Mouse (Mus musculus) kidney, postnatal 0 days (tissue): Measurements from ENCODE around the gene Nprl3. TPM values are rescaled to one million over a fixed set of nuclear protein-coding genes. Genes with fewer than 3 reads are reported as not detected.
A peak's percentile ranks its signal among the peaks of the same experiment; 100 is the strongest.

ENCODE experiments used
- ATAC-seq: fragments of 200-750 bp; cut with Nextera tagmentation; replicated peaks from 2 replicates; pipeline ENCODE4 v1.8.0; 2017; ENCODE audit warnings: low read depth, moderate number of reproducible peaks, moderate TSS enrichment, moderate library complexity; ENCODE audit not compliant: low FRiP score
- DNase-seq: peaks from one replicate; pipeline ENCODE4 v3.0.0-alpha.2; 2016; ENCODE audit warnings: low spot score
- H3K27ac ChIP-seq: fragments of 300-500 bp; sonication (generic); 2 replicates; pipeline ENCODE4 v1.5.1; 2014; ENCODE audit warnings: mild to moderate bottlenecking
- H3K27me3 ChIP-seq: fragments of 300-500 bp; sonication (generic); 2 replicates; pipeline ENCODE4 v1.6.1; 2014; ENCODE audit warnings: low read length, mixed read lengths; ENCODE audit not compliant: insufficient read depth
- H3K36me3 ChIP-seq: fragments of 300-500 bp; sonication (generic); 2 replicates; pipeline ENCODE4 v1.6.1; 2014; ENCODE audit warnings: low read length, mixed read lengths; ENCODE audit not compliant: insufficient read depth
- H3K4me1 ChIP-seq: fragments of 300-500 bp; sonication (generic); replicated peaks from 2 replicates; pipeline ENCODE4 v1.6.1; 2014; ENCODE audit warnings: antibody characterized with exemption, low read length, mixed read lengths; ENCODE audit not compliant: insufficient read depth
- H3K4me2 ChIP-seq: fragments of 300-500 bp; sonication (generic); 2 replicates; pipeline ENCODE4 v1.6.1; 2014; ENCODE audit warnings: mild to moderate bottlenecking, low read length, moderate library complexity, mixed read lengths
- H3K4me3 ChIP-seq: fragments of 300-500 bp; sonication (generic); replicated peaks from 2 replicates; pipeline ENCODE4 v1.5.1; 2014; ENCODE audit warnings: low read depth, low read length
- H3K9ac ChIP-seq: fragments of 300-500 bp; sonication (generic); 2 replicates; pipeline ENCODE4 v1.6.1; 2014; ENCODE audit warnings: low read depth, low read length
- H3K9me3 ChIP-seq: fragments of 300-500 bp; sonication (generic); replicated peaks from 2 replicates; pipeline ENCODE4 v1.6.1; 2016; ENCODE audit warnings: low read length, inconsistent platforms, mixed read lengths
- CTCF ChIP-seq: IDR thresholded peaks from 2 replicates; pipeline ENCODE4 v1.5.1; 2016; ENCODE audit warnings: antibody characterized with exemption, low read depth, mild to moderate bottlenecking, moderate library complexity
- WGBS: fragments of 180-500 bp; shearing (Covaris S2); extraction: QIAGEN DNeasy Blood & Tissue Kit; methylation state at CpG from one replicate; pipeline ENCODE4 v1.1.7; 2014; 5-methylcytosine and 5-hydroxymethylcytosine counted together
- polyA plus RNA-seq: library from polyadenylated mRNA; unstranded; fragments of >200 nt; fragmentation: Nextera tagmentation; extraction: Ambion mirVana; gene quantifications from 2 replicates; pipeline ENCODE4 v1.2.1, GENCODE M21; 2015

The Nprl3 gene
- polyA plus RNA-seq, 1 experiment from 2014 or later = 36.9 TPM

- DNase-seq (no peak), ATAC-seq (no peak)
- H3K4me2 ChIP-seq = no peak overlapping the region
- no peaks in the 10 kb centered on the region for H3K36me3 ChIP-seq
- no peak for TF ChIP-seq CTCF
- H3K27ac ChIP-seq = no peak overlapping the region
- peaks cover 6% of the 10 kb centered on the region for H3K4me1 ChIP-seq
- no peaks in the 10 kb centered on the region for H3K9me3 ChIP-seq
- H3K27me3 ChIP-seq = no peaks in the 10 kb centered on the region
- no peak overlapping the region for H3K9ac ChIP-seq
- H3K4me3 ChIP-seq = no peak overlapping the region
- 90% methylated on average over 5 of the region's 5 CpGs for WGBS
These were observed 1.4 kb upstream of the Nprl3 start for GRCm38 (mm10) chr11:32268952-32269351.

DNA sequence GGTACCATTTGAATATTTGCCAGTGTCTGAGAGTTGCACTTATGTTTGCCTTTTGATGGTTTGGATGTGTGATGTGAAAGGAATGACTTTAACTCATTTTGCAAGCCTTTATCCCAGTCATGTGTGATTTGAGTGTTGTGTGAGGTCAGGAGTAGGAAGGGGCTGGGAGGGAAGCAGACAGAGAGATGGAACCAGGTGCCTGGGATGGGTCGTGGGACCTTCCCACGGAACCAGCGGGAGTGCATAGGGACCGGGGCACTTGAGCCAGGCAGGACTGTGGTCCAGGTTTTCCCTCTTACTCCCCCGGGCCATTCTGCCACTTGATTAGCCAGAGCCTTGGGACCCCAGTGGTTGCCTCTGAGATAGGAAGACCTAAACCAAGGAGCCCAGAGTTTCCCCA lies 457 bp upstream of the Nprl3 start:
- peak; percentile 17; the same call in 1 of the 2 replicates for ATAC-seq
- H3K4me3 ChIP-seq = peak overlapping the region; percentile 73
- H3K4me1 ChIP-seq = peaks cover 6% of the 10 kb centered on the region
- H3K4me2 ChIP-seq = peak overlapping the region; percentile 76
- peak overlapping the region; percentile 96 for H3K27ac ChIP-seq
- H3K27me3 ChIP-seq = no peaks in the 10 kb centered on the region
- DNase-seq = peak; percentile 31
- peak overlapping the region; percentile 45 for H3K9ac ChIP-seq
- no peaks in the 10 kb centered on the region for H3K36me3 ChIP-seq
- H3K9me3 ChIP-seq = no peaks in the 10 kb centered on the region
- no peak for TF ChIP-seq CTCF
- 15% methylated on average over 5 of the region's 5 CpGs for WGBS

- 17% methylated on average over 6 of the region's 6 CpGs for WGBS
- DNase-seq = peak; percentile 33
- no peak for TF ChIP-seq CTCF
- Histone ChIP-seq H3K4me1 (peaks cover 6% of the 10 kb centered on the region), H3K4me2 (peak overlapping the region; percentile 76), H3K27ac (peak overlapping the region; percentile 96), H3K27me3 (no peaks in the 10 kb centered on the region), H3K4me3 (peak overlapping the region; percentile 73), H3K9ac (peak overlapping the region; percentile 97), H3K36me3 (no peaks in the 10 kb centered on the region), H3K9me3 (no peaks in the 10 kb centered on the region)
- ATAC-seq = no peak
These were observed 731 bp downstream of the Nprl3 start for GRCm38 (mm10) chr11:32266776-32267175.

- no peak for TF ChIP-seq CTCF
- Histone ChIP-seq H3K27me3 (no peaks in the 10 kb centered on the region), H3K9me3 (no peaks in the 10 kb centered on the region), H3K4me3 (no peak overlapping the region), H3K4me1 (peaks cover 6% of the 10 kb centered on the region), H3K36me3 (no peaks in the 10 kb centered on the region), H3K4me2 (no peak overlapping the region), H3K27ac (no peak overlapping the region), H3K9ac (no peak overlapping the region)
- WGBS = 91% methylated on average over 6 of the region's 6 CpGs
- ATAC-seq = no peak
- DNase-seq = no peak
These were observed 1.3 kb downstream of the Nprl3 start for GRCm38 (mm10) chr11:32266194-32266593.

- H3K27me3 ChIP-seq = no peaks in the 10 kb centered on the region
- H3K9ac ChIP-seq = no peak overlapping the region
- peaks cover 6% of the 10 kb centered on the region for H3K4me1 ChIP-seq
- no peak for ATAC-seq
- no peak overlapping the region for H3K4me2 ChIP-seq
- WGBS = 94% methylated on average over 3 of the region's 3 CpGs
- peaks cover 5% of the 10 kb centered on the region; the same call in 1 of the 2 replicates for H3K36me3 ChIP-seq
- no peak overlapping the region for H3K27ac ChIP-seq
- TF ChIP-seq CTCF = no peak
- H3K9me3 ChIP-seq = no peaks in the 10 kb centered on the region
- H3K4me3 ChIP-seq = no peak overlapping the region
- DNase-seq = no peak
These were observed 2.3 kb downstream of the Nprl3 start for GRCm38 (mm10) chr11:32265117-32265738.

DNA sequence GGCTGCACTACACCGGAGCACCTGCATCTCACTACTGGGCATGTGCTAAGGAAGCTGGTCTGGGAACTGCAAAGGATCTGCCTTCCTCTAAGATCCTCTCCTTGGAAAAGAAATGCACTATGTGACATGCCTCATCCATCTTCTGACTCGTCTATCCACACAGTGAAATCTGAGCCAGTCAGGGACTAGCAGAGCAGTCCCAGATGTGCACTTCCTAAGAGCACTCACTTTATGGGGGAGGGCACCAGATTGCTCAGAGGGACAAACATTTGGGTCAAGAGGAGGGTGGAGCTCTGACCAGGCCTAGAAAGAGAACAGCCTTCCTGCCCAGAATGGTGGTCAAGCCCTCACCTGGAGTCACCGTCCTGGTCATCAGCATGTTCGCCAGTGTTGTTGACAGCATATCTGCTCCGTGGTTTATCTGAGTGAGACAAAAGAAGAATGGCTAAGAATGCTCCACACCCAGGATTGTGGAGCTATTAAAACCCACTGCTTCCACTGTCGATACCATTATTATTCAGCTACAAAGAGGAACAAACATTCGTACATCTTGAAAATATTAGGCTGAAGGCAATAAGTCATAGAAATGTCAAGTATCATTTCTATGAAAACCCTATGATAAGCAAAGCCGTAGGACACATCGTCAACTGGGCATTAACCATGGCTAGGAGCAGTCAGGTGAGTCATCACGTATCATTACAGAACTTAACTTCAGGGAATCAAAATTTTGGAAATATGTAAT lies 4.7 kb downstream of the Nprl3 start:
- Histone ChIP-seq H3K9ac (no peak overlapping the region), H3K4me3 (no peak overlapping the region), H3K4me1 (peaks cover 6% of the 10 kb centered on the region), H3K27ac (0 out of 2 replicates have a peak overlapping the region, but pooled peaks have one; percentile 13), H3K27me3 (no peaks in the 10 kb centered on the region), H3K36me3 (peaks cover 8% of the 10 kb centered on the region; the same call in 1 of the 2 replicates), H3K9me3 (no peaks in the 10 kb centered on the region), H3K4me2 (no peak overlapping the region)
- 63% methylated on average over 10 of the region's 10 CpGs for WGBS
- DNase-seq (peak; percentile 70), ATAC-seq (peak; percentile 29; the same call in 1 of the 2 replicates)
- TF ChIP-seq CTCF = no peak
